Mouse (Mus musculus) forebrain, embryonic 12.5 days (tissue): ENCODE data around the gene Chid1. TPM values are rescaled to one million over a fixed set of nuclear protein-coding genes. Genes with fewer than 3 reads are reported as not detected.

Experiments used
- ATAC-seq: fragments of 200-750 bp; cut with Nextera tagmentation; 2 replicates; pipeline ENCODE4 v1.8.0; 2017; ENCODE audit warnings: moderate TSS enrichment; ENCODE audit not compliant: low FRiP score
- H3K27ac ChIP-seq: fragments of 300-500 bp; sonication (generic); 2 replicates; pipeline ENCODE4 v1.5.1; 2016; ENCODE audit warnings: mild to moderate bottlenecking
- H3K27me3 ChIP-seq: fragments of 300-500 bp; sonication (generic); 2 replicates; pipeline ENCODE4 v1.6.1; 2016; ENCODE audit warnings: mild to moderate bottlenecking
- H3K36me3 ChIP-seq: fragments of 300-500 bp; sonication (generic); replicated peaks from 2 replicates; pipeline ENCODE4 v1.6.1; 2016; ENCODE audit warnings: mild to moderate bottlenecking
- H3K4me1 ChIP-seq: fragments of 300-500 bp; sonication (generic); 2 replicates; pipeline ENCODE4 v1.6.1; 2016
- H3K4me2 ChIP-seq: fragments of 300-500 bp; sonication (generic); 2 replicates; pipeline ENCODE4 v1.6.1; 2016; ENCODE audit warnings: mild to moderate bottlenecking, moderate library complexity
- H3K4me3 ChIP-seq: fragments of 300-500 bp; sonication (generic); replicated peaks from 2 replicates; pipeline ENCODE4 v1.5.1; 2016; ENCODE audit warnings: mild to moderate bottlenecking
- H3K9ac ChIP-seq: fragments of 300-500 bp; sonication (generic); 2 replicates; pipeline ENCODE4 v1.6.1; 2016; ENCODE audit warnings: mild to moderate bottlenecking
- H3K9me3 ChIP-seq: fragments of 300-500 bp; sonication (generic); 2 replicates; pipeline ENCODE4 v1.6.1; 2016
- WGBS: fragments of 180-500 bp; shearing (Covaris S2); methylation state at CpG from one replicate; pipeline ENCODE4 v1.1.7; 2016; 5-methylcytosine and 5-hydroxymethylcytosine counted together
- polyA plus RNA-seq: library from polyadenylated mRNA; unstranded; fragments of >200 nt; fragmentation: Nextera tagmentation; extraction: Ambion mirVana; gene quantifications from 2 replicates; pipeline ENCODE4 v1.2.1, GENCODE M21; 2016

The Chid1 gene
- polyA plus RNA-seq, 1 experiment from 2014 or later, result 24.0 TPM

GRCm38 (mm10) chr7:141569916-141570315 lies 30.3 kb upstream of the Chid1 start:
- ATAC-seq, result no peak
- H3K4me1 ChIP-seq, result peaks cover 7% of the 10 kb centered on the region
- no peak overlapping the region for H3K9ac ChIP-seq
- H3K4me2 ChIP-seq, result no peak overlapping the region
- no peaks in the 10 kb centered on the region for H3K36me3 ChIP-seq
- no peak overlapping the region for H3K4me3 ChIP-seq
- H3K27me3 ChIP-seq, result no peaks in the 10 kb centered on the region
- 98% methylated on average over 3 of the region's 3 CpGs for WGBS
- no peak overlapping the region for H3K27ac ChIP-seq
- H3K9me3 ChIP-seq, result no peaks in the 10 kb centered on the region

GRCm38 (mm10) chr7:141569283-141569803 lies 29.7 kb upstream of the Chid1 start:
- Histone ChIP-seq H3K4me1 (peaks cover 10% of the 10 kb centered on the region), H3K36me3 (no peaks in the 10 kb centered on the region), H3K27ac (no peak overlapping the region), H3K4me2 (no peak overlapping the region), H3K9me3 (no peaks in the 10 kb centered on the region), H3K4me3 (no peak overlapping the region), H3K27me3 (no peaks in the 10 kb centered on the region), H3K9ac (no peak overlapping the region)
- no peak for ATAC-seq
- 88% methylated on average over 9 of the region's 9 CpGs for WGBS

GRCm38 (mm10) chr7:141566587-141566986 lies 26.9 kb upstream of the Chid1 start:
- Histone ChIP-seq H3K4me1 (peaks cover 26% of the 10 kb centered on the region), H3K36me3 (no peaks in the 10 kb centered on the region), H3K27ac (no peak overlapping the region), H3K4me2 (no peak overlapping the region), H3K4me3 (no peak overlapping the region), H3K9ac (no peak overlapping the region), H3K27me3 (no peaks in the 10 kb centered on the region), H3K9me3 (no peaks in the 10 kb centered on the region)
- ATAC-seq, result no peak
- WGBS, result 81% methylated on average over 7 of the region's 7 CpGs

- no peaks in the 10 kb centered on the region for H3K9me3 ChIP-seq
- peaks cover 30% of the 10 kb centered on the region for H3K4me1 ChIP-seq
- H3K4me2 ChIP-seq, result 0 out of 2 replicates have a peak overlapping the region, but pooled peaks have one; percentile 3
- peak overlapping the region; percentile 5; the same call in 1 of the 2 replicates for H3K9ac ChIP-seq
- H3K4me3 ChIP-seq, result no peak overlapping the region
- WGBS, result 81% methylated on average over 7 of the region's 7 CpGs
- no peak overlapping the region for H3K27ac ChIP-seq
- no peaks in the 10 kb centered on the region for H3K36me3 ChIP-seq
- ATAC-seq, result no peak
- peaks cover 10% of the 10 kb centered on the region; the same call in 1 of the 2 replicates for H3K27me3 ChIP-seq
These were observed 24.9 kb upstream of the Chid1 start for GRCm38 (mm10) chr7:141564561-141564960.

- Histone ChIP-seq H3K4me2 (peak overlapping the region; percentile 87), H3K4me3 (peak overlapping the region; percentile 98), H3K9me3 (no peaks in the 10 kb centered on the region), H3K9ac (peak overlapping the region; percentile 97), H3K36me3 (no peaks in the 10 kb centered on the region), H3K4me1 (peaks cover 30% of the 10 kb centered on the region), H3K27ac (peak overlapping the region; percentile 87), H3K27me3 (peaks cover 10% of the 10 kb centered on the region; the same call in 1 of the 2 replicates)
- WGBS, result 2% methylated on average over 21 of the region's 21 CpGs
- peak; percentile 36 for ATAC-seq
These were observed 23.3 kb upstream of the Chid1 start for GRCm38 (mm10) chr7:141562852-141563427.

- Histone ChIP-seq H3K27me3 (peaks cover 10% of the 10 kb centered on the region; the same call in 1 of the 2 replicates), H3K27ac (peak overlapping the region; percentile 87), H3K36me3 (no peaks in the 10 kb centered on the region), H3K4me1 (peaks cover 30% of the 10 kb centered on the region), H3K9me3 (no peaks in the 10 kb centered on the region), H3K4me3 (peak overlapping the region; percentile 98), H3K9ac (peak overlapping the region; percentile 97), H3K4me2 (peak overlapping the region; percentile 87)
- peak; percentile 66 for ATAC-seq
- WGBS, result under 1% methylated on average over 33 of the region's 33 CpGs
These were observed 22.8 kb upstream of the Chid1 start for GRCm38 (mm10) chr7:141562421-141562851.

GRCm38 (mm10) chr7:141561682-141562391 lies 22.2 kb upstream of the Chid1 start, which contains the start of gene Ap2a2:
TSS of gene Ap2a2 (plus strand) at chr7:141562173.
- H3K36me3 ChIP-seq, result no peaks in the 10 kb centered on the region
- peak within 1 kb of the TSS; percentile 87 for H3K4me2 ChIP-seq
- peak; percentile 95 for ATAC-seq
- no peaks in the 10 kb centered on the region for H3K9me3 ChIP-seq
- H3K27me3 ChIP-seq, result peaks cover 10% of the 10 kb centered on the region; the same call in 1 of the 2 replicates
- peak within 1 kb of the TSS; percentile 87 for H3K27ac ChIP-seq
- H3K4me1 ChIP-seq, result peaks cover 27% of the 10 kb centered on the region
- H3K4me3 ChIP-seq, result peak within 1 kb of the TSS; percentile 98
- H3K9ac ChIP-seq, result peak within 1 kb of the TSS; percentile 97
- under 1% methylated on average over 67 of the region's 72 CpGs for WGBS

- no peak overlapping the region for H3K4me2 ChIP-seq
- H3K9ac ChIP-seq, result no peak overlapping the region
- H3K4me1 ChIP-seq, result peaks cover 23% of the 10 kb centered on the region
- 89% methylated on average over 4 of the region's 4 CpGs for WGBS
- ATAC-seq, result no peak
- no peaks in the 10 kb centered on the region for H3K36me3 ChIP-seq
- no peaks in the 10 kb centered on the region for H3K9me3 ChIP-seq
- H3K27me3 ChIP-seq, result peaks cover 10% of the 10 kb centered on the region; the same call in 1 of the 2 replicates
- H3K27ac ChIP-seq, result no peak overlapping the region
- H3K4me3 ChIP-seq, result no peak overlapping the region
These were observed 20.8 kb upstream of the Chid1 start for GRCm38 (mm10) chr7:141560471-141560870.

GRCm38 (mm10) chr7:141559726-141560325 lies 20.2 kb upstream of the Chid1 start:
- Histone ChIP-seq H3K27me3 (peaks cover 10% of the 10 kb centered on the region; the same call in 1 of the 2 replicates), H3K9ac (no peak overlapping the region), H3K9me3 (no peaks in the 10 kb centered on the region), H3K4me3 (no peak overlapping the region), H3K27ac (no peak overlapping the region), H3K4me2 (no peak overlapping the region), H3K4me1 (peaks cover 23% of the 10 kb centered on the region), H3K36me3 (no peaks in the 10 kb centered on the region)
- ATAC-seq, result no peak
- 74% methylated on average over 2 of the region's 2 CpGs for WGBS

GRCm38 (mm10) chr7:141558946-141559345 lies 19.3 kb upstream of the Chid1 start:
- Histone ChIP-seq H3K27me3 (peaks cover 10% of the 10 kb centered on the region; the same call in 1 of the 2 replicates), H3K4me2 (no peak overlapping the region), H3K4me3 (no peak overlapping the region), H3K9me3 (no peaks in the 10 kb centered on the region), H3K36me3 (no peaks in the 10 kb centered on the region), H3K27ac (no peak overlapping the region), H3K9ac (no peak overlapping the region), H3K4me1 (peaks cover 16% of the 10 kb centered on the region)
- no peak for ATAC-seq

GRCm38 (mm10) chr7:141558329-141558776 lies 18.7 kb upstream of the Chid1 start:
- Histone ChIP-seq H3K4me1 (peaks cover 10% of the 10 kb centered on the region), H3K9ac (no peak overlapping the region), H3K27me3 (peaks cover 10% of the 10 kb centered on the region; the same call in 1 of the 2 replicates), H3K27ac (no peak overlapping the region), H3K9me3 (no peaks in the 10 kb centered on the region), H3K36me3 (no peaks in the 10 kb centered on the region), H3K4me3 (no peak overlapping the region), H3K4me2 (no peak overlapping the region)
- 82% methylated on average over 4 of the region's 4 CpGs for WGBS
- ATAC-seq, result no peak

- H3K4me1 ChIP-seq, result no peaks in the 10 kb centered on the region
- ATAC-seq, result no peak
- H3K9me3 ChIP-seq, result no peaks in the 10 kb centered on the region
- H3K36me3 ChIP-seq, result no peaks in the 10 kb centered on the region
- no peak overlapping the region for H3K27ac ChIP-seq
- H3K4me3 ChIP-seq, result no peak overlapping the region
- no peaks in the 10 kb centered on the region for H3K27me3 ChIP-seq
- no peak overlapping the region for H3K9ac ChIP-seq
- no peak overlapping the region for H3K4me2 ChIP-seq
- WGBS, result 88% methylated on average over 2 of the region's 2 CpGs
These were observed 10.8 kb upstream of the Chid1 start for GRCm38 (mm10) chr7:141550464-141550863.
